In the genomic region with DNA sequence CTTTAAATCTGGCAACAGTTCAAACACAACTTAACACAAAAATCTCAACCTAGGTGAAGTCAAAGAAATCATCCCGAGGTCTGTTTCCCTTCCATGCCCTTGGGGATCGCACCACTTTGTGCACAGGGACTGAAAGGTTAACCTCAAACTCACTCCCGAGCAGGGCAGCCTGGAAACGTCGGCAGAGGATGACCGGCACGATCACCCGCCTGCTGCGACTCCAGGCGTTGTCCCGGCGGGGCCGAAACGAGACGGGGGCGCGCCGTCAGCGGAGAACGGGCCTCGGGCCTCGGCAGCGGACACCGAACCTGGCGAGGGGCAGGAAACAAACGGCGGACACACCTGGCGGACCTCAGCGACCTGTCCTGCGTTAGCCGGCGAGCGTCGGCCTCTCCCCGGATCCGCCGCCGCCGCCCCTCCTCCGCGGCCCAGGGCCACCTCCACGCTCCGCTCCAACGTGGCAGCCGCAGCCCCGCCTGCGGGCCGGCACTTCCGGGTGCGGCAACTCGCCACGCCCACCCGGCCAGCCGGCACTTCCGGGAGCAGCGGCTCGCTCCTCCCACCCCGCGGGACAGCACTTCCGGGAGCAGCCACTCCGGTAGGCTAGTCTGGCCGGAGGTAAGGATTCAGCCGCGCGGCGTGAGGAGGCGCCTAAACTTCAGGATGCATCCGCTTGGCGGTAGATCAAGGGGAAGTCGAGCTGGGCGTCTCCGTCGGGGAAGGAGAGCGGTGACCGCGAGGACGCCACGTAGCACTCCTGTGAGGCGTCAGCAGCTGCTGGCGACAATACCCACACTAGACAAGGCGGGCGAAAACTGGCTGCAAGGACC, we compare ENCODE assay signal across 8 mouse cellular contexts. TPM values are rescaled to one million over a fixed set of nuclear protein-coding genes. Genes with fewer than 3 reads are reported as not detected.
A peak's percentile ranks its signal among the peaks of the same experiment; 100 is the strongest.
DNase-seq lines count a peak whose midpoint lies in the region; ATAC-seq and TF ChIP-seq lines count a peak whose summit lies in the region.

A gene (minus strand): TSS at position 474 of the 830 bp plus-strand sequence.

- peak; percentile 98 for TF ChIP-seq POLR2A in lung, adult 2 months (IDR thresholded peaks at IDR 0.05; ENCODE audit: borderline replicate concordance, extremely low read depth, low read depth, low read length)

- H3K27ac ChIP-seq in forebrain, embryonic 15.5 days (replicated peaks), result peak within 1 kb of the TSS; percentile 90

- H3K27me3 ChIP-seq in forebrain, embryonic 15.5 days, result no peaks in the 10 kb centered on the region

- peaks cover 30% of the 10 kb centered on the region for H3K36me3 ChIP-seq in forebrain, embryonic 15.5 days

- peak within 1 kb of the TSS; percentile 74 for H3K9ac ChIP-seq in forebrain, embryonic 15.5 days (replicated peaks)

- H3K4me1 ChIP-seq in forebrain, embryonic 15.5 days, result peaks cover 35% of the 10 kb centered on the region
- H3K4me1 ChIP-seq in lung, adult 2 months (ENCODE audit: control insufficient read depth, insufficient read depth, low read length), result 0 out of 2 replicates have a peak, but pooled peaks cover 6% of the 10 kb centered on the region

- DNase-seq in ES-CJ7 (ENCODE audit: low read depth, low spot score), result peak; percentile 93
- peak; percentile 98 for DNase-seq in cerebellum, adult 11 months
- DNase-seq in heart, postnatal 25 days (ENCODE audit: low spot score), result peak; percentile 98
- peak; percentile 98 for DNase-seq in layer of hippocampus, adult 18-20 months (ENCODE audit: low spot score in 2 of 2)
- peak; percentile 98 for DNase-seq in lung, adult 2 months
- DNase-seq in thymus, adult 18-20 months, result peak; percentile 93 to 95

- peak; percentile 97 for ATAC-seq in forebrain, embryonic 15.5 days (replicated peaks)
- peak; percentile 94 for ATAC-seq in neutrophil, adult 5-6 weeks (ENCODE audit: extremely low read depth, insufficient number of reproducible peaks, low FRiP score, poor library complexity, severe bottlenecking)

- H3K4me3 ChIP-seq in forebrain, embryonic 15.5 days, result peak within 1 kb of the TSS; percentile 94
- peak within 1 kb of the TSS; percentile 95 for H3K4me3 ChIP-seq in lung, adult 2 months (replicated peaks; ENCODE audit: extremely low read depth, low read depth, low read length)

- H3K9me3 ChIP-seq in forebrain, embryonic 15.5 days, result no peaks in the 10 kb centered on the region

- intact Hi-C loops in heart, postnatal 25 days (cut with DNase I), result no loop called here

- under 1% methylated on average over 82 of the region's 82 CpGs for WGBS in forebrain, embryonic 15.5 days
- WGBS in lung, adult 2 months, result under 1% methylated on average over 78 of the region's 82 CpGs

- no peak for TF ChIP-seq CTCF in lung, adult 2 months (IDR thresholded peaks at IDR 0.05; ENCODE audit: insufficient read depth, low read length)

- peak within 1 kb of the TSS; percentile 65 for H3K4me2 ChIP-seq in forebrain, embryonic 15.5 days (replicated peaks)

RNA-seq across cellular contexts. Expression of the gene that starts here (rescaled TPM):
- polyA plus RNA-seq in forebrain, embryonic 15.5 days (2015; fragmentation: Nextera tagmentation; extraction: Ambion mirVana), result 79.3 and 83.0 TPM in 2 replicates
- total RNA-seq in heart, postnatal 25 days (2021), result 100 to 1,000 TPM; 111 to 116 TPM
- total RNA-seq in layer of hippocampus, adult 18-20 months (2021), result 100 to 1,000 TPM; 105 to 107 TPM
- 192 and 194 TPM in 2 replicates for polyA plus RNA-seq in lung, adult 2 months (2012; rRNA removed)
- total RNA-seq in neutrophil, adult 5-6 weeks (2017), result 90.9 and 98.6 TPM in 2 replicates

Comparison
In these comparisons a context has a peak if more than half of its experiments do, and no peak if none do; other contexts are left out.
1. Peak in every context shown above with its lines: DNase-seq, ATAC-seq, H3K4me3 ChIP-seq and H3K27ac ChIP-seq.